Mouse (Mus musculus): Measurements from ENCODE around the gene Ggps1.
"Not testable (repeated sequence)": the region's sequence is repeated elsewhere in the genome, so short reads cannot be mapped to it uniquely, and the experiment has no call there.

The Ggps1 gene

DNA sequence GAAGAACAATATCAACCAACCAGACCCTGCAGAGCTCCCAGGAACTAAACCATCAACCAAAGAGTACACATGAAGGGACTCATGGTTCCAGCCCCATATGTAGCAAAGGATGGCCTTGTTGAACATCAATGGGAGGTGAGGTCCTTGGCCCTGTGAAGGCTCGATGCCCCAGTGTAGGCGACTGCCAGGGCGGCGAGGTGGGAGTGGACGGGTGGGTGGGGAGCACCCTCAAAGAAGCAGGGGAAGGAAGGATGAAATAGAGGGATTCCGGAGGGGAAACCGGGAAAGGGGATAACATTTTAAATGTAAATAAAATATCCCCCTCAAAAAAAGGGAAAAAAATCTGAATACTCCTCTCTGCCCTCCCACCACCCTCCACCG lies 24.4 kb downstream of the Ggps1 start:
- peak in 1 of 2 experiments; percentile 5 for DNase-seq (ENCODE audit: low spot score in 2 of 2)

DNA sequence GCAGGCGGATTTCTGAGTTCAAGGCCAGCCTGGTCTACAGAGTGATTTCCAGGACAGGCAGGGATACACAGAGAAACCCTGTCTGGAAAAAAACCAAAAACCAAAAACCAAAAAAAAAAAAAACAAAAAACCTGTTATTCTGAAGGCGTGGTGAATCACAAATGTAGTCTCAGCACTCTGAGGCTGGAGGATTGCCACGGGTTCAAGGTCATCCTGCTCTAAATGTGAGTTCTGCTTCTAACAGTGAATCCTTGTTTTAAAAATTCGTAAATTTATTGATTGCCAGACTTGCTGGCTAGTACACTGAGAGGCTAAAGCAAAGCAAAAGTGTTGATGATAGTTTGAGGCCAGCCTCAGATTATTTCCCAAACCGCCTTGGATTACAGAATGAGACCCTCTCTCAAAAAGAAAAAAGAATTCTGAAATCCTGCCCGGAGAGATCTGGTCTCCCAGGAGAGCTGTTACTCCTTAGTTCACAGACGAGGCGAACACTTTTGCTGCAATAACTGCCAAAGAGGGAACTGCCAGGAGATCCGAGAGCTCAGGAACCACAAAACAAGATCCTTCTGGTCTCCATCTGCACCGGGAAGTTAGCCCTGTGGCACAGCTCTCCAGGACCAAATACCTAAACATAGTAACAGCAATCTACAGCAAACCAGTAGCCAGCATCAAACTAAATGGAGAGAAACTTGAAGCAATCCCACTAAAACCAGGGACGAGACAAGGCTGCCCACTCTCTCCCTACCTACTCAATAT lies 27.2 kb downstream of the Ggps1 start:
- DNase-seq (ENCODE audit: low spot score in 2 of 2): no peak

DNA sequence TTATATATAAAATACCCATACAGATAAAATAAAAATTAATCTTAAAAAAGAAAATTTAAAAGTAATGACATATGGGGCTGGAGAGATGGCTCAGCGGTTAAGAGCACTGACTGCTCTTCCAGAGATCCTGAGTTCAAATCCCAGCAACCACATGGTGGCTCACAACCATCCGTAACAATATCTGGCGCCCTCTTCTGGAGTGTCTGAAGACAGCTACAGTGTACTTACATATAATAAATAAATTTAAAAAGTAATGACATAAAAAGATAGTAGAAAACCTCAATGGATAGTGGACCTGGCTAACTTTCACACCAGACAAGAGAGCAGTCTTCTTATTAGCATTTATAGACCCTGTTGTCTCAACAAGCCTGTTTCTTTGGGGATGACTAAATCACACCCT lies 27.9 kb downstream of the Ggps1 start:
- DNase-seq (ENCODE audit: low spot score in 2 of 2): not testable (repeated sequence)

DNA sequence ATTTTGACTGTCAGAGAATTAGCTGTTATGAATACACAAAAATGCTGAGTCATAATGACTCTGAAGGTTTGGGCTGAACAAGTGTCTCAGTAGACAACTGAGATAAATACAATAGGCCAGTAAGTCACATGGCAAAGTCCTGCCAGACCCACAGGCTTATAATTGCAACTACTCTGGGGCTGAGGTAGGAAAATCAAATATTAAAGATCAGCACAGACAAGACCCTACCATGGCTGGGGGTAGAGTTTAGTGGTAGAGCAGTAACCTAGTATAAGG lies 29.3 kb downstream of the Ggps1 start:
- DNase-seq (ENCODE audit: low spot score in 2 of 2): no peak

DNA sequence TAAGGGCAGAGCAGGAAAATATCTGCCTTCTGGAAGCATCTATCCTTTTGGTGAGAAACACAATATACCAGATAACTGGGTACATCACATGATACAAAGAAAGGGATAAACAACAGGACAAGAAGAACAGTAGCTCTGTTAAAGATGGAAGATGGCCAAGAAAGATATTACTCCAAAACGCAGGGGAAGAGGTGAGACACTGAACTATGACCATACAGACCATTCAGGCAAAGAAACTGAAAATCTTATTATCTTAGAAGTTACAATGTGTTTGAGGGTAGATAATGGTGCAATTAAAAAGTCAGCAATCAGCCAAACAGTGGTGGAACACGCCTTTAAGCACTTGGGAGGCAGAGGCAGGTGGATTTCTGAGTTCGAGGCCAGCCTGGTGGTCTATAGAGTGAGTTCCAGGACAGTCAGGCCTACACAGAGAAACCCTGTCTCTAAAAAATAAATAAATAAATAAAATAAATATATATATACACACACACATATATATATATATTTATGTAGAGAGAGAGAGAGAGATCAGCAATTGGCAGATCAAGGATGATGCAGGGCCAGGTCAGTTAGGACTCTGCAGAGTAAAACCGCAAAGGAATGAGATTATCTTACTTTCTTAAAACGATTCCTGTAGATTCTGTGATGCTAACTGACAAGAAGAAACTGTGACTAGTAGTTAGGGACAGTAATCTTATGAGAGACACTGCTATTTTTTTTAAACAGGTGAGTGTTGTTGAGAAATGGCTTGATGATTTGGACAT lies 29.8 kb downstream of the Ggps1 start:
- DNase-seq (ENCODE audit: low spot score in 2 of 2): no peak

GRCm38 (mm10) chr13:14026154-14026820 lies 37.0 kb downstream of the Ggps1 start:
- DNase-seq (ENCODE audit: low spot score in 2 of 2): no peak

- no peak for DNase-seq (ENCODE audit: low spot score in 2 of 2)
Measured at GRCm38 (mm10) chr13:14025554-14025953, 37.7 kb downstream of the Ggps1 start.

DNA sequence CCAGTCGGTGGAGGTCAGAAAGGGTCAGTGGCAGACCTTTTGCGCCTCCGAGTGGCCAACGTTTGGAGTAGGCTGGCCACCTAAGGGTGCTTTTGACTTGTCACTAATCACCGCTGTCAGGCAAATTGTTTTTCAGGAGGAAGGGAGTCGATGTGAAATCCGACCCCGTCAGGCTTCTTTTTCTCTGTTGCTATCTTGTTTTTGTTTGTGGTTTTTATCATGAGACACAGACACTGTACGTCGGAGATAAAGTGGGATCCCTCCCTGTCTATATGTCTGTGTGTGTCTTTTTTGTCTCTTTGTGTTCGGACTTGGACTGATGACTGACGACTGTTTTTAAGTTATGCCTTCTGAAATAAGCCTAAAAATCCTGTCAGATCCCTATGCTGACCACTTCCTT lies 41.9 kb downstream of the Ggps1 start:
- DNase-seq (ENCODE audit: low spot score in 2 of 2): not testable (repeated sequence)

- no peak for DNase-seq (ENCODE audit: low spot score in 2 of 2)
Measured at GRCm38 (mm10) chr13:14018852-14019251, 44.4 kb downstream of the Ggps1 start.

GRCm38 (mm10) chr13:14018283-14018682 lies 45.0 kb downstream of the Ggps1 start:
- no peak for DNase-seq (ENCODE audit: low spot score in 2 of 2)

- DNase-seq (ENCODE audit: low spot score in 2 of 2): no peak
Measured at GRCm38 (mm10) chr13:14015609-14016008, 47.7 kb downstream of the Ggps1 start.

DNA sequence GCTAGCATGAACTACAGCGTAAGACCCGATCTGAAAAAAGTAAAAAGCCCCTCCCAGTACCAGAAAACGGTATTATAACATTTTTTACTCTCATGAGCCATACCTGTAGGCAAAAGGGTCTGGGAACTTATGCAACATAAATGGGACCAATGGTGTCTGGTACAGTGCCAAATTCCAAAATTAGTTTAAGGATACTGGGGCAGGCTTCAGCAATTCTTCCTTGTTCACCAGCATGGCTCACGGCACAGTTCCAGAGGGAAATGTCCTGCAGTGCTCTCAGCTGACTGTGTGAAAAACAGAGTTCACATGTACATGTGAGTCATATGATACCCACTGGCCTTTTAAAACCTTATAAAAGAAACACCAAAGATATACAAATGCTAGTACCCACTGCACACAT lies 48.7 kb downstream of the Ggps1 start:
- no peak for DNase-seq (ENCODE audit: low spot score in 2 of 2)

DNA sequence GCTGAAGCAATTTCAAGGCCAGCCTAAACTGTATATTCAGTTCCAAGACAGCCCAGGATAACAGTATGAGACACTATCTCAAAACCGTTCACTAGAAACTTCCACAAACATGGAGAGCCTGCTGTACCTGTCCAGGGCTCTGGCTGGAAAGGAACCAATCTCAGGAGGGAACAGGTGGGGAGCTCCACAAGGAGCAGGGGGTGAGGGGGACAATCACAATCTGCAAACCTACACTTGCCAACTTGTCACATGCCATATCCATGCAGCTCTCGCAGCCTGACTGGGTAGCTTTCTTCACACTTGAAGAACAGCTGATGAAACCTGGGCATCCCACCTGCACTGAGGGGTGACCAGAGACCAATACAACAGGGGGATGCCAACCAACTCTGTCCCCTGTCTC lies 49.3 kb downstream of the Ggps1 start:
- DNase-seq (ENCODE audit: low spot score in 2 of 2): no peak

GRCm38 (mm10) chr13:14011454-14011995 lies 51.8 kb downstream of the Ggps1 start:
- DNase-seq (ENCODE audit: low spot score in 2 of 2): no peak

DNA sequence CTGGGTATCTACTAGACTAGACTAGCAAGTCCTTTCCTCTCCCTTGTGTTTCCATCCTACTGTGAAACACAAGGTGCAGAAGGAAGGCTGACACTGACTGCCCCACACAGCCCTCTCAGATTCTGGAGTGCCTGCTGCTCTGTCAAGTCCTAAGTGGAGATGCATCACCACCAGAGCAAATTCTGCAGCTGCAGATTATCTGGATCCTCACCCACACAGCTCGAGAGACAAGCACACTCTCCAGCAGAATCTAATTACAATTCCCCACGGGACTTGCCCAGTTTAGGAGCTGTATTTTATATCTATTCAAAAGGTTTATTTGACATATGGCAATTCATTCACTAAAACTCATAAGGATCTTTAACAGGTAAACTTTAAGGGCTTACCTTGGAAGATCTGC lies 57.2 kb downstream of the Ggps1 start:
- no peak for DNase-seq (ENCODE audit: low spot score in 2 of 2)

GRCm38 (mm10) chr13:14004999-14005398 lies 58.3 kb downstream of the Ggps1 start:
- peak; percentile 23 to 39 for DNase-seq (ENCODE audit: low spot score in 2 of 2)

GRCm38 (mm10) chr13:14004086-14004485 lies 59.2 kb downstream of the Ggps1 start:
- no peak for DNase-seq (ENCODE audit: low spot score in 2 of 2)

DNA sequence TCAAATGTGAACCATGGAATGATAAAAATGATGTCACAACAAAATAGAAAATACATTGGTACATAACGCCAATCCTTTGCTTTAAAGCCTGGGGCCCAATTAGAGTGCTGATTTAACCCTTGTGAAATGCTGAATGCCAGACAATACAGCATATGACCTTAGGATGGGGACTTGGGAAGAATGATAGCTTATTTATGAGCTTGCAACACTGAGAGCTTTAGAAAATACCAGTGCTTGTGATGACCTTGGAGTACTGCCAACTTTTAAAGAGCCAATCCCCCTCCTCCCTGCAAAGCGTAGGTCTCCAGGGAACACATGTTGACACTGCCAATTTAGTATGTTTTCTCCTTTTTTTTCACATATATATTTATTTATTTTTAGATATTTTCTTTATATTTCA lies 60.6 kb downstream of the Ggps1 start:
- no peak for DNase-seq (ENCODE audit: low spot score in 2 of 2)

All from urinary bladder, postnatal 36 days (tissue).